Mouse (Mus musculus) olfactory bulb, adult 2 months (tissue): ENCODE results near the gene Cyp26b1.

Source experiments
- CTCF ChIP-seq: fragments of 200-500 bp; IDR thresholded peaks from 2 replicates; pipeline ENCODE4 v1.5.1; 2012; ENCODE audit warnings: low read depth, mild to moderate bottlenecking, low read length, moderate library complexity; ENCODE audit not compliant: insufficient read depth
- POLR2A ChIP-seq: fragments of 200-500 bp; IDR thresholded peaks from 2 replicates; pipeline ENCODE4 v1.6.1; 2012; ENCODE audit warnings: mild to moderate bottlenecking, low read depth, low read length, moderate library complexity; ENCODE audit not compliant: insufficient read depth

- TF ChIP-seq CTCF (no peak), POLR2A (no peak)
These were observed 63.8 kb downstream of the Cyp26b1 start for GRCm38 (mm10) chr6:84529912-84530311.
